Mouse (Mus musculus) testis, adult 2 months (tissue): ENCODE data around the gene Slc13a4.

Source experiments
- CTCF ChIP-seq: fragments of 200-500 bp; IDR thresholded peaks from 2 replicates; pipeline ENCODE4 v1.5.1; 2012; ENCODE audit warnings: low read depth, mild to moderate bottlenecking, inconsistent platforms, low read length, moderate library complexity; ENCODE audit not compliant: control insufficient read depth, insufficient read depth, insufficient replicate concordance
- POLR2A ChIP-seq: fragments of 200-500 bp; IDR thresholded peaks from 2 replicates; pipeline ENCODE4 v1.6.1; 2012; ENCODE audit warnings: low read depth, mild to moderate bottlenecking, inconsistent platforms, low read length, moderate library complexity; ENCODE audit not compliant: control insufficient read depth

GRCm38 (mm10) chr6:35313520-35313919 is 5.6 kb upstream of the Slc13a4 start:
- TF ChIP-seq CTCF: no peak
- TF ChIP-seq POLR2A: no peak
